Mouse (Mus musculus) effector memory CD4-positive, alpha-beta T cell, adult 7 months (primary cell): Measurements from ENCODE around the gene Cers4. TPM values are rescaled to one million over a fixed set of nuclear protein-coding genes. Genes with fewer than 3 reads are reported as not detected.

Source experiments
- polyA plus RNA-seq: library from polyadenylated mRNA; unstranded; fragments of 100-300 nt; shearing (Covaris generic); gene quantifications from one replicate; pipeline ENCODE4 v1.2.1, GENCODE M21; 2017

The Cers4 gene
- polyA plus RNA-seq, result 46.0 TPM

GRCm38 (mm10) chr8:4492851-4493685, at the start of gene Cers4:
Cers4 (plus strand) TSS chr8:4493026.

Other genes starting within 250 kb of the Cers4 start
- 1.1 TPM for gene Tgfbr3l, start 244.8 kb upstream of the Cers4 start, polyA plus RNA-seq
- 13.9 TPM for gene Snapc2, start 239.9 kb upstream of the Cers4 start, polyA plus RNA-seq
- 0.95 TPM for gene Ctxn1, start 233.8 kb upstream of the Cers4 start, polyA plus RNA-seq
- gene Timm44, start 217.1 kb upstream of the Cers4 start, polyA plus RNA-seq, result 49.1 TPM
- gene Ccl25, start 167.8 kb upstream of the Cers4 start, polyA plus RNA-seq, result 4.7 TPM
- gene Elavl1, start 167.6 kb upstream of the Cers4 start, polyA plus RNA-seq, result 211 TPM
- gene Zfp958, start 120.1 kb downstream of the Cers4 start, polyA plus RNA-seq, result 24.5 TPM